Mouse (Mus musculus): ENCODE data around the gene Ndel1. TPM values are rescaled to one million over a fixed set of nuclear protein-coding genes. Genes with fewer than 3 reads are reported as not detected.
A peak's percentile ranks its signal among the peaks of the same experiment; 100 is the strongest.

Ndel1 gene
- polyA plus RNA-seq, 2 experiments = 21.1 to 28.1 TPM

DNA sequence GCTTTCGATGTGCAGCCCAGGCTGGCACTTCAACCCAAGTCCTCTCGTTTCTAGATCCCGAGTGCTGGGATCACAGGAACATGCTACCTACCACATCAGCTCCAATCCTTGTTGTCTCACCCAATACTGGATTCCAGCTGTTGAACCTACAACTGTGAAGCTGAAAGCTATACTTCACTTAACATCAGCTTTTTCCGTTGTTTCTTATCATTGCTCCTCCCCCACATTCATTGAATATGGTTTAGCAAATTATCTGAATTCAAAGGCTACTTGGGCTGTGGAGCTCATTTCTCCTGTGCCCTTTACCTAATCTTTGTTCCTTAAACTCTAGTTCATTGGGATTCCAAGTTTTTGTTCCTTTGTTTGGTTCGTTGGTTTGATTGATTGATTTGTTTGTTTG is 7.2 kb upstream of the Ndel1 start:
- TF ChIP-seq CTCF (IDR thresholded peaks at IDR 0.05; ENCODE audit: low read depth) (no peak), EP300 (IDR thresholded peaks at IDR 0.05; ENCODE audit: low read depth) (no peak)
- 53% methylated on average over 5 of the region's 5 CpGs for WGBS (ENCODE audit: insufficient replicate concordance)
- ATAC-seq (ENCODE audit: insufficient read depth) = no peak

DNA sequence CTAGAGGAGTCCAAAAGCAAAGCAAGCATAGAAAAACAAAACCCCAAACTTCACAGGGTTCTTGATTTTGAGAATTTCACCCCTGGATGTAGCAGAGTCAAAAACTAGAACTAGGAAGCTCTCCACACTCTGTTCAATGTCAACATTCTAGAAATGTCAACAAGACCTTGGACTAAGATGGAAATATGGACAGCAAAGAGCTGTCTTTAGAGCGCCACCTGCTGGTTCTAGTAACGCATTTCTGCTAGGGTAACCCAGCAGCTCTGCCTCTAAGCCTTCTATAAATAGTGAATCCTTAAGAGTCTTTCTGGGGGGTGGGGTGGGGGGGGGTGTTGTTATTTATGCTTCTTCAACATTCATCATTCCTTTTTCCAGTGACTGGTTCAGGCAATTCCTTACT is 3.2 kb upstream of the Ndel1 start:
- DNase-seq (ENCODE audit: low read depth in 3 of 3, low spot score in 3 of 3) (peak in 2 of 3 experiments; percentile 57 to 67), ATAC-seq (ENCODE audit: insufficient read depth) (no peak)
- H3K4me3 ChIP-seq (ENCODE audit: insufficient read depth in 1 of 2, low read depth in 2 of 2, low read length in 2 of 2) = no peak overlapping the region
- H3K9me3 ChIP-seq (ENCODE audit: control insufficient read depth, low read length) = no peaks in the 10 kb centered on the region
- H3K4me1 ChIP-seq (replicated peaks; ENCODE audit: control insufficient read depth in 2 of 2, insufficient read depth in 2 of 2, low read length in 1 of 2) = peaks cover 0 to 13% of the 10 kb centered on the region in 2 experiments; a peak in 3 of 4 replicates
- 0% methylated on average over 2 of the region's 2 CpGs for WGBS (ENCODE audit: insufficient replicate concordance)
- no peaks in the 10 kb centered on the region for H3K27me3 ChIP-seq (ENCODE audit: control insufficient read depth, insufficient read depth, low read length)
- H3K4me2 ChIP-seq (ENCODE audit: low read depth) = no peak overlapping the region
- no peak overlapping the region for H3K9ac ChIP-seq (replicated peaks)
- no peak overlapping the region for H3K27ac ChIP-seq
- H3K36me3 ChIP-seq (replicated peaks; ENCODE audit: control insufficient read depth, insufficient read depth, low read depth) = no peaks in the 10 kb centered on the region
- TF ChIP-seq EP300 (IDR thresholded peaks at IDR 0.05; ENCODE audit: low read depth) = no peak
- peak; percentile 82 for TF ChIP-seq CTCF (IDR thresholded peaks at IDR 0.05; ENCODE audit: low read depth)

More for the DNA sequence above, 7.2 kb upstream of the Ndel1 start:
- Histone ChIP-seq H3K27ac (no peak overlapping the region), H3K9me3 (ENCODE audit: control insufficient read depth, low read length) (no peaks in the 10 kb centered on the region), H3K36me3 (replicated peaks; ENCODE audit: control insufficient read depth, insufficient read depth, low read depth) (no peaks in the 10 kb centered on the region), H3K27me3 (ENCODE audit: control insufficient read depth, insufficient read depth, low read length) (no peaks in the 10 kb centered on the region), H3K4me1 (replicated peaks; ENCODE audit: control insufficient read depth in 2 of 2, insufficient read depth in 2 of 2, low read length in 1 of 2) (peaks cover 3 to 15% of the 10 kb centered on the region in 2 experiments; a peak in 3 of 4 replicates), H3K9ac (replicated peaks) (no peak overlapping the region), H3K4me3 (ENCODE audit: insufficient read depth in 1 of 2, low read depth in 2 of 2, low read length in 2 of 2) (no peak overlapping the region), H3K4me2 (ENCODE audit: low read depth) (no peak overlapping the region)
- no peak for DNase-seq (ENCODE audit: low read depth in 3 of 3, low spot score in 3 of 3)

DNA sequence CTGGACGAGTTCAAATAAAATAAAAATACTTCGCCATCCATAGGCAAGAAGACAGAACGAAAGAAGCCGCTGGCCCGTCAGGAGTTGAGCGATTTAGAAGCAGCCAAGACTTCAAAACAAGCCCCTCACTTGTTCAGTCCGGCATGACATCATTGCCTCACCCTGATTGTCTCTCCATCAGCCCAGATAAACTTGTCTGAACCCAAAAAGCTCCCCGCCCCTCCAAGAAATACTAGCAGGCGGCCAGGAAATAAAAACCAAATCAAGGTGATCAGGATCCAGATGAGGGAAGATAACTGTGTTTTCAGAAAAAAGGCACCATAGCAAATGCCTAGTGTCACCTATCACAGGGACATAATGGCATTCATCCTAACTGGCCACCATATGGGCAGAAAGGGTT is 381 bp downstream of the Ndel1 start:
- no peak for ATAC-seq (ENCODE audit: insufficient read depth)
- Histone ChIP-seq H3K27ac (no peak overlapping the region), H3K9ac (replicated peaks) (no peak overlapping the region), H3K9me3 (ENCODE audit: control insufficient read depth, low read length) (no peaks in the 10 kb centered on the region), H3K4me1 (replicated peaks; ENCODE audit: control insufficient read depth in 2 of 2, insufficient read depth in 2 of 2, low read length in 1 of 2) (peaks cover 0 to 6% of the 10 kb centered on the region in 2 experiments; a peak in 1 of 4 replicates), H3K36me3 (replicated peaks; ENCODE audit: control insufficient read depth, insufficient read depth, low read depth) (no peaks in the 10 kb centered on the region), H3K4me2 (ENCODE audit: low read depth) (no peak overlapping the region), H3K27me3 (ENCODE audit: control insufficient read depth, insufficient read depth, low read length) (no peaks in the 10 kb centered on the region), H3K4me3 (ENCODE audit: insufficient read depth in 1 of 2, low read depth in 2 of 2, low read length in 2 of 2) (no peak overlapping the region)
- no peak for DNase-seq (ENCODE audit: low read depth in 3 of 3, low spot score in 3 of 3)
- WGBS (ENCODE audit: insufficient replicate concordance) = 68% methylated on average over 9 of the region's 9 CpGs
- TF ChIP-seq EP300 (IDR thresholded peaks at IDR 0.05; ENCODE audit: low read depth) (no peak), CTCF (IDR thresholded peaks at IDR 0.05; ENCODE audit: low read depth) (no peak)

DNA sequence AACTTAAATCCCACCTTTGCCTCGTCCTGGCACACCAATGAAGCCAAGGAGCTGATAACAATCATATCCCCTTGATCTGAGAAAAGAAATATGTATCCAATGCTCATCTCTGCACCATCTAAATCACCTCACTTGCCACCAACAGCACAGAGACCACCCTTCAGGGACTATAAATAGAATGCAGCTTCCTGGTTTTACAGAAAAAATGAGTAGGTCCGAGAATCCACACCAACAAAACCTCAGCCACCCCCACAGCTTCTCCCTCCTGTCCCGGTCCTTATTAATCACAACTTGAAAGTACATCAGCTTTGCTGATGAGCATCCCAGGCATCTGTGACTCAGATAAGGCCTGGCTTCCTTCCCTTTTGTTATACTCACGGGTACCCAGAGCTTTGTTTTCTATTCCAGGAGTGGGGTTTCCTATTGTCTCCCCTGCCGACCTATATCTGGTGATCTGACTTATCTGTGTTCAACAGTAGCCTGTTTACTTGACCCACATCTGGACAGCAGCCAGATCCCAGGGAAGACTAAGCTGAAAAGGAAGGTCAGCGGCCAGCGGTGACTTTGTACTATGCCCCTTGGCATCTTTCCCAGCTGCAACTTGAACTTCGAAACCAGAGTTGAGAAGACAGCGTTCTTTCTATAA is 7.0 kb downstream of the Ndel1 start:
- TF ChIP-seq CTCF (IDR thresholded peaks at IDR 0.05; ENCODE audit: low read depth) (no peak), EP300 (IDR thresholded peaks at IDR 0.05; ENCODE audit: low read depth) (no peak)

DNA sequence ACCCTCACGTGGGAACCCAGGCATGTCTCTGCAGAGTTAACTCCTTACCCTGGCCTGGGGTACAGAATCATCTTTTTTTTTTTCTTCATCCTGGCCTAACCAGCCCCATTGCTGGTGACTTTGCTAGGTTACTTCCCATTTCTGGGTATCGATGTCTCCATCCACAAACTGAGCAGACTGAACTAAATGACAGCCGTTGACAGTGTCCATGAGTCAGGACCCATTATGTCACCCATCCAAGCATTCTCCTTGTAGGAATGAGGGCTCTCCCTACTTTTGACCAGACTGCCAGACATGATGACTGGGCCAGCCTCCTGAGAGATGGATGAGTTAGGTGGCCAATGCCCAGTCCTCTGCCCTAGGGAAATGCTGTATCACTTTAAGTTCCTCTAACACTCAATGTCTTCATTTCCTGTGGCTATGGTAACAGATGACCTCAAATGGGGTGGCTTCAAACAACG is 8.0 kb downstream of the Ndel1 start:
- H3K4me2 ChIP-seq (ENCODE audit: low read depth) = no peak overlapping the region
- no peak overlapping the region for H3K27ac ChIP-seq
- no peak overlapping the region for H3K4me3 ChIP-seq (ENCODE audit: insufficient read depth in 1 of 2, low read depth in 2 of 2, low read length in 2 of 2)
- ATAC-seq (ENCODE audit: insufficient read depth) (no peak), DNase-seq (ENCODE audit: low read depth in 3 of 3, low spot score in 3 of 3) (no peak)
- 10% methylated on average over 4 of the region's 4 CpGs for WGBS (ENCODE audit: insufficient replicate concordance)
- H3K36me3 ChIP-seq (replicated peaks; ENCODE audit: control insufficient read depth, insufficient read depth, low read depth) = no peaks in the 10 kb centered on the region
- no peaks in the 10 kb centered on the region for H3K27me3 ChIP-seq (ENCODE audit: control insufficient read depth, insufficient read depth, low read length)
- TF ChIP-seq CTCF (IDR thresholded peaks at IDR 0.05; ENCODE audit: low read depth) (no peak), EP300 (IDR thresholded peaks at IDR 0.05; ENCODE audit: low read depth) (no peak)
- no peak overlapping the region for H3K9ac ChIP-seq (replicated peaks)
- H3K4me1 ChIP-seq (replicated peaks; ENCODE audit: control insufficient read depth in 2 of 2, insufficient read depth in 2 of 2, low read length in 1 of 2) = peaks cover 0 to 12% of the 10 kb centered on the region in 2 experiments; a peak in 2 of 4 replicates
- H3K9me3 ChIP-seq (ENCODE audit: control insufficient read depth, low read length) = no peaks in the 10 kb centered on the region

More for the DNA sequence above, 7.0 kb downstream of the Ndel1 start:
- Histone ChIP-seq H3K9ac (replicated peaks) (no peak overlapping the region), H3K4me3 (ENCODE audit: insufficient read depth in 1 of 2, low read depth in 2 of 2, low read length in 2 of 2) (no peak overlapping the region), H3K4me1 (replicated peaks; ENCODE audit: control insufficient read depth in 2 of 2, insufficient read depth in 2 of 2, low read length in 1 of 2) (peaks cover 0 to 12% of the 10 kb centered on the region in 2 experiments; a peak in 2 of 4 replicates), H3K36me3 (replicated peaks; ENCODE audit: control insufficient read depth, insufficient read depth, low read depth) (no peaks in the 10 kb centered on the region), H3K27ac (no peak overlapping the region), H3K9me3 (ENCODE audit: control insufficient read depth, low read length) (no peaks in the 10 kb centered on the region), H3K27me3 (ENCODE audit: control insufficient read depth, insufficient read depth, low read length) (no peaks in the 10 kb centered on the region), H3K4me2 (ENCODE audit: low read depth) (no peak overlapping the region)
- ATAC-seq (ENCODE audit: insufficient read depth) (peak; percentile 62; the same call in 1 of the 2 replicates), DNase-seq (ENCODE audit: low read depth in 3 of 3, low spot score in 3 of 3) (peak in 1 of 3 experiments; percentile 50)
- WGBS (ENCODE audit: insufficient replicate concordance) = 8% methylated on average over 9 of the region's 9 CpGs
